Mouse (Mus musculus) forebrain, embryonic 12.5 days (tissue): ENCODE measurements around the gene Samd7. TPM values are rescaled to one million over a fixed set of nuclear protein-coding genes. Genes with fewer than 3 reads are reported as not detected.

Experiments
- ATAC-seq: fragments of 200-750 bp; cut with Nextera tagmentation; 2 replicates; pipeline ENCODE4 v1.8.0; 2017; ENCODE audit warnings: moderate TSS enrichment; ENCODE audit not compliant: low FRiP score
- H3K27ac ChIP-seq: fragments of 300-500 bp; sonication (generic); 2 replicates; pipeline ENCODE4 v1.5.1; 2016; ENCODE audit warnings: mild to moderate bottlenecking
- H3K27me3 ChIP-seq: fragments of 300-500 bp; sonication (generic); 2 replicates; pipeline ENCODE4 v1.6.1; 2016; ENCODE audit warnings: mild to moderate bottlenecking
- H3K36me3 ChIP-seq: fragments of 300-500 bp; sonication (generic); replicated peaks from 2 replicates; pipeline ENCODE4 v1.6.1; 2016; ENCODE audit warnings: mild to moderate bottlenecking
- H3K4me1 ChIP-seq: fragments of 300-500 bp; sonication (generic); 2 replicates; pipeline ENCODE4 v1.6.1; 2016
- H3K4me2 ChIP-seq: fragments of 300-500 bp; sonication (generic); 2 replicates; pipeline ENCODE4 v1.6.1; 2016; ENCODE audit warnings: mild to moderate bottlenecking, moderate library complexity
- H3K4me3 ChIP-seq: fragments of 300-500 bp; sonication (generic); replicated peaks from 2 replicates; pipeline ENCODE4 v1.5.1; 2016; ENCODE audit warnings: mild to moderate bottlenecking
- H3K9ac ChIP-seq: fragments of 300-500 bp; sonication (generic); 2 replicates; pipeline ENCODE4 v1.6.1; 2016; ENCODE audit warnings: mild to moderate bottlenecking
- H3K9me3 ChIP-seq: fragments of 300-500 bp; sonication (generic); 2 replicates; pipeline ENCODE4 v1.6.1; 2016
- WGBS: fragments of 180-500 bp; shearing (Covaris S2); methylation state at CpG from one replicate; pipeline ENCODE4 v1.1.7; 2016; 5-methylcytosine and 5-hydroxymethylcytosine counted together
- polyA plus RNA-seq: library from polyadenylated mRNA; unstranded; fragments of >200 nt; fragmentation: Nextera tagmentation; extraction: Ambion mirVana; gene quantifications from 2 replicates; pipeline ENCODE4 v1.2.1, GENCODE M21; 2016

The Samd7 gene
- polyA plus RNA-seq, 1 experiment from 2014 or later, result not detected

DNA sequence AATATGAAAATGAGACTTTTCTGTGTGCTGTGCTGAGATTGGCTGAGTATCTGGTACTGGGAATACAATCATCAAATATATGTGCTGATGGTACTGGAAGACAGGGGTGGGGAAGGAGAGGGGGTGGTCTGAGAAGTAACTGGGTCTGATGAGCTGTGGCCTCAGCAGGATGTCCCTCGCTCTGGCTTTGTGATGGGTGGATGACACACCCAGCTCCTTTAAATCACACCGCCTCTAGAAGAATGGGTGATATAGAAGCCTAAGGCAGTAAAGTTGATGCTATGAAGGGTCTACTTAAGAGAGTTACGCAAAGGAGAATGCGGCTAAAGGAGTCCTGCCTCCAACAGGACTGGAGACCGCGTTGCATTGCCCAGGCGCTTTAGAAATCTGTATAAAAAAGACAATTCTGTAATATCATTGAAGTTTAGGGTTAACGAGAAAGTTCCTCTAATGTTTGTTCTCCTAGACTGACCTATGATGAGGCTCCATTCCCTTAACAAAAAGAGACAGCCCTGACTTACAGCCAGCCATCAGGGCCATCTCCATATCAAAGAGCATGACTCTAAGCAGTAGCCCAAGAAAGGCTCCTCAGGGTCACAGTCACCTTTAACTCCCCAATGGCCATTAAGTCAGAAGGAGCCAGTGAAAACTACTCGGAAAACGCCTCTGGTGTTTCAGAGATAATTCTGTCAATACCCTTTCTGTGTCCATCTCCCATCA lies 21.8 kb upstream of the Samd7 start:
- Histone ChIP-seq H3K27ac (no peak overlapping the region), H3K9ac (no peak overlapping the region), H3K9me3 (no peaks in the 10 kb centered on the region), H3K36me3 (no peaks in the 10 kb centered on the region), H3K4me1 (no peaks in the 10 kb centered on the region), H3K27me3 (no peaks in the 10 kb centered on the region), H3K4me2 (no peak overlapping the region), H3K4me3 (no peak overlapping the region)
- WGBS, result 59% methylated on average over 10 of the region's 10 CpGs
- no peak for ATAC-seq

- no peak overlapping the region for H3K4me3 ChIP-seq
- H3K9ac ChIP-seq, result no peak overlapping the region
- 86% methylated on average over 10 of the region's 10 CpGs for whole genome bisulfite sequencing
- H3K4me1 ChIP-seq, result no peaks in the 10 kb centered on the region
- no peak for ATAC-seq
- no peaks in the 10 kb centered on the region for H3K9me3 ChIP-seq
- H3K27ac ChIP-seq, result no peak overlapping the region
- no peak overlapping the region for H3K4me2 ChIP-seq
- no peaks in the 10 kb centered on the region for H3K36me3 ChIP-seq
- H3K27me3 ChIP-seq, result no peaks in the 10 kb centered on the region
Measured at GRCm38 (mm10) chr3:30724848-30725465, 21.1 kb upstream of the Samd7 start.

DNA sequence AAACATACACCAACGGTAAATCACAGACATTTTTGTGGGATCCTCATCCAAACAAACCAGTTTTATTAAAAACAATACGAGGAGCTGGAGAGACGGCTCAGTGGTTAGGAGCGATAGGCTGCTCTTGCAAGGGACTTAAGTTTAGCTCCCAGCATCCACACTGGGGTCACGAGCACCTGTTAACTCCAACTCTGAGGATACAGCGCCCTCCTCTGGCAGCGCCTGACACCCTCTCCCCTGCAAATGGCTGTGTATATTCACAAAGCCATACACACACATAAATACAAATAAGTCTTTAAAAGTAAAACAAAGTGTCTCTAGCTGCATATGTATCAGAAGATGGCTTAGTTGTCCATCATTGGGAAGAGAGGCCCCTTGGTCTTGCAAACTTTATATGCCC lies 20.6 kb upstream of the Samd7 start:
- Histone ChIP-seq H3K9me3 (no peaks in the 10 kb centered on the region), H3K36me3 (no peaks in the 10 kb centered on the region), H3K27me3 (no peaks in the 10 kb centered on the region), H3K27ac (no peak overlapping the region), H3K4me3 (no peak overlapping the region), H3K4me1 (no peaks in the 10 kb centered on the region), H3K9ac (no peak overlapping the region), H3K4me2 (no peak overlapping the region)
- no peak for ATAC-seq
- WGBS, result 86% methylated on average over 7 of the region's 7 CpGs

- ATAC-seq, result no peak
- Histone ChIP-seq H3K4me2 (no peak overlapping the region), H3K27ac (no peak overlapping the region), H3K4me1 (no peaks in the 10 kb centered on the region), H3K4me3 (no peak overlapping the region), H3K27me3 (no peaks in the 10 kb centered on the region), H3K9ac (no peak overlapping the region), H3K36me3 (no peaks in the 10 kb centered on the region), H3K9me3 (no peaks in the 10 kb centered on the region)
- 81% methylated on average over 4 of the region's 4 CpGs for WGBS
Measured at GRCm38 (mm10) chr3:30727209-30727608, 18.9 kb upstream of the Samd7 start.

GRCm38 (mm10) chr3:30729046-30729445 lies 17.0 kb upstream of the Samd7 start:
- WGBS, result 87% methylated on average over 5 of the region's 5 CpGs
- no peaks in the 10 kb centered on the region for H3K36me3 ChIP-seq
- ATAC-seq, result no peak
- no peaks in the 10 kb centered on the region for H3K4me1 ChIP-seq
- no peak overlapping the region for H3K4me2 ChIP-seq
- no peak overlapping the region for H3K27ac ChIP-seq
- H3K9me3 ChIP-seq, result no peaks in the 10 kb centered on the region
- H3K9ac ChIP-seq, result no peak overlapping the region
- no peaks in the 10 kb centered on the region for H3K27me3 ChIP-seq
- no peak overlapping the region for H3K4me3 ChIP-seq

GRCm38 (mm10) chr3:30736809-30737208 lies 9.3 kb upstream of the Samd7 start:
- H3K4me1 ChIP-seq, result peaks cover 7% of the 10 kb centered on the region
- H3K4me3 ChIP-seq, result no peak overlapping the region
- H3K4me2 ChIP-seq, result no peak overlapping the region
- H3K27me3 ChIP-seq, result no peaks in the 10 kb centered on the region
- no peak overlapping the region for H3K9ac ChIP-seq
- no peaks in the 10 kb centered on the region for H3K9me3 ChIP-seq
- ATAC-seq, result no peak
- 49% methylated on average over 9 of the region's 9 CpGs for WGBS
- H3K27ac ChIP-seq, result no peak overlapping the region
- no peaks in the 10 kb centered on the region for H3K36me3 ChIP-seq

DNA sequence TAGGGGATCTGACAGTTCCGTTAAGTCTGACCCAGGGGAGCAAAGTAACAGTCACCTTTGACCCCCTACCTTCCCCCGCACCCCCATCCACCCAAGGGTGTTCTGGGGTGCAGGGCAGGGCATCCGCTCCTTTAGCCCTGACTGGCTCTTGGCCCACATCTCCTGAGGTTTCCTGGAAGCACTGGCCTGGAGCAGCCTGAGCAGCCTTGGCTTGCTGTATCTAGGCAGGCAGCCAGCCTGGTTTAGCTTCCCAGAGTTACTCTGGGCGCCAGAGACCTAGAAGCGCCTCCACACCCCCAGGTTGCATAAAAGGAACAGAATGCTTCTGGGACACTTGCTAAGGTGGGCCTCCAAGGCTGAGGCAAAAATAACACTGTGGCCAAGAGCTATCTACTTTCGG lies 4.8 kb upstream of the Samd7 start:
- Histone ChIP-seq H3K4me1 (peaks cover 7% of the 10 kb centered on the region), H3K9me3 (no peaks in the 10 kb centered on the region), H3K36me3 (no peaks in the 10 kb centered on the region), H3K27ac (no peak overlapping the region), H3K4me2 (no peak overlapping the region), H3K9ac (no peak overlapping the region), H3K27me3 (no peaks in the 10 kb centered on the region), H3K4me3 (no peak overlapping the region)
- no peak for ATAC-seq
- 89% methylated on average over 6 of the region's 6 CpGs for WGBS

GRCm38 (mm10) chr3:30742891-30743290 lies 3.2 kb upstream of the Samd7 start:
- 91% methylated on average over 7 of the region's 7 CpGs for WGBS
- H3K4me1 ChIP-seq, result no peaks in the 10 kb centered on the region
- H3K36me3 ChIP-seq, result no peaks in the 10 kb centered on the region
- H3K27ac ChIP-seq, result no peak overlapping the region
- H3K27me3 ChIP-seq, result no peaks in the 10 kb centered on the region
- no peak overlapping the region for H3K9ac ChIP-seq
- H3K9me3 ChIP-seq, result no peaks in the 10 kb centered on the region
- no peak overlapping the region for H3K4me2 ChIP-seq
- H3K4me3 ChIP-seq, result no peak overlapping the region
- ATAC-seq, result no peak

GRCm38 (mm10) chr3:30748316-30748715 lies 2.2 kb downstream of the Samd7 start:
- no peak overlapping the region for H3K27ac ChIP-seq
- H3K27me3 ChIP-seq, result no peaks in the 10 kb centered on the region
- 88% methylated on average over 9 of the region's 9 CpGs for WGBS
- no peak overlapping the region for H3K4me3 ChIP-seq
- no peaks in the 10 kb centered on the region for H3K9me3 ChIP-seq
- H3K9ac ChIP-seq, result no peak overlapping the region
- ATAC-seq, result no peak
- H3K36me3 ChIP-seq, result no peaks in the 10 kb centered on the region
- no peak overlapping the region for H3K4me2 ChIP-seq
- no peaks in the 10 kb centered on the region for H3K4me1 ChIP-seq

DNA sequence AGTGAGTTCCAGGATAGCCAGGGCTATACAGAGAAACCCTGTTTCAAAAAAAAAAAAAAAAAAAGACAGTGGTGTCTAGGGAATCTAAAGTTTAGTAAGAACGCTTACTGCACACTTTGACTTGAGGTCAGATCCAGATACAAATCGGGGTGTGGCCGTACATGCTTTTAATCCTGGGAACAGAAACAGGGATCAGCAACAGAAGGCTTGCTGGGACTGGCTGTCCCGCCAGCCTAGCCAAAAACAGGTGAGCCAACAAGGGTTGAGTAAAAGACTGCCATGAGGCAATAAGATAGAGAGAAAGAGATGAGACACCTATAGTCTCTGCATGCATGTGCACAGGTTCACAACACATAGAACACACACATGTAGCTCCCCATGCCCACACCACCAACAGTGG lies 8.6 kb downstream of the Samd7 start:
- no peak for ATAC-seq
- H3K4me3 ChIP-seq, result no peak overlapping the region
- H3K36me3 ChIP-seq, result no peaks in the 10 kb centered on the region
- H3K4me2 ChIP-seq, result no peak overlapping the region
- H3K9me3 ChIP-seq, result no peaks in the 10 kb centered on the region
- no peaks in the 10 kb centered on the region for H3K4me1 ChIP-seq
- 95% methylated on average over 4 of the region's 4 CpGs for WGBS
- no peaks in the 10 kb centered on the region for H3K27me3 ChIP-seq
- no peak overlapping the region for H3K9ac ChIP-seq
- H3K27ac ChIP-seq, result no peak overlapping the region

GRCm38 (mm10) chr3:30764877-30765276 lies 18.8 kb downstream of the Samd7 start:
- H3K9me3 ChIP-seq, result no peaks in the 10 kb centered on the region
- no peaks in the 10 kb centered on the region for H3K27me3 ChIP-seq
- no peaks in the 10 kb centered on the region for H3K4me1 ChIP-seq
- no peaks in the 10 kb centered on the region for H3K36me3 ChIP-seq
- H3K27ac ChIP-seq, result no peak overlapping the region
- H3K4me2 ChIP-seq, result no peak overlapping the region
- no peak overlapping the region for H3K4me3 ChIP-seq
- H3K9ac ChIP-seq, result no peak overlapping the region
- ATAC-seq, result no peak
- WGBS, result 92% methylated on average over 4 of the region's 4 CpGs

GRCm38 (mm10) chr3:30765311-30766027 lies 19.4 kb downstream of the Samd7 start:
- Histone ChIP-seq H3K9me3 (no peaks in the 10 kb centered on the region), H3K4me2 (no peak overlapping the region), H3K4me1 (no peaks in the 10 kb centered on the region), H3K27me3 (no peaks in the 10 kb centered on the region), H3K27ac (no peak overlapping the region), H3K9ac (no peak overlapping the region), H3K4me3 (no peak overlapping the region), H3K36me3 (no peaks in the 10 kb centered on the region)
- no peak for ATAC-seq
- WGBS, result 80% methylated on average over 10 of the region's 10 CpGs

DNA sequence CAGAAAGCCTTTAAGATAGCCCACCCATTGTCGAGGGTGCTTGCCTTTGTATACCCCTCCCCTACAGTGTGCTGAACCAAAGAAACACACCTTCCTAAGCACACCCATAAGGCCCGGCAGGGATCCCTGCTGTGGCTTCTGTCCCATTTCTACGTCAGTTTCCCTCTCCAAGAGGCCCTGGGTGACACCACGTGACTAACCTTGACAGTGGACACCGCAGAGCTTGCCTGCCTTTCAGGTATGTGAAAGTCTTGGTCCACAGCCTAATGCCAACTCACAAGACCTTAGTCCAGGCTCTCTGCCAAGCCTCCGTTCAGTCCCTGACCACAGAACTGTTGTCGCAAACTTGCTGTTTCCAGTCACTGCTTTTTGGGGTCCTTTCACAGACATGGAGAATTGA lies 20.1 kb downstream of the Samd7 start:
- Histone ChIP-seq H3K36me3 (no peaks in the 10 kb centered on the region), H3K4me1 (no peaks in the 10 kb centered on the region), H3K4me2 (no peak overlapping the region), H3K4me3 (no peak overlapping the region), H3K27ac (no peak overlapping the region), H3K9ac (no peak overlapping the region), H3K27me3 (no peaks in the 10 kb centered on the region), H3K9me3 (no peaks in the 10 kb centered on the region)
- WGBS, result 83% methylated on average over 7 of the region's 7 CpGs
- no peak for ATAC-seq
